Mouse (Mus musculus) C2C12 (cell line): ENCODE results near the gene Stk39. TPM values are rescaled to one million over a fixed set of nuclear protein-coding genes. Genes with fewer than 3 reads are reported as not detected.
"Not testable (repeated sequence)": the region's sequence is repeated elsewhere in the genome, so short reads cannot be mapped to it uniquely, and the experiment has no call there.

Experiments used
- H3K27me3 ChIP-seq: one replicate; pipeline ENCODE4 v1.6.1; 2011; ENCODE audit not compliant: control insufficient read depth, insufficient read depth, insufficient read length
- H3K36me3 ChIP-seq: one replicate; pipeline ENCODE4 v1.6.1; 2011; ENCODE audit not compliant: control insufficient read depth, insufficient read depth
- H3K4me3 ChIP-seq: one replicate; pipeline ENCODE4 v1.5.1; 2011; ENCODE audit warnings: mild to moderate bottlenecking, control low read depth; ENCODE audit not compliant: poor library complexity, insufficient read depth, severe bottlenecking
- H3K79me2 ChIP-seq: one replicate; pipeline ENCODE4 v1.6.1; 2011; ENCODE audit not compliant: control insufficient read depth, insufficient read depth
- H3K79me3 ChIP-seq: one replicate; pipeline ENCODE4 v1.6.1; 2011; ENCODE audit warnings: low read depth, control low read depth
- H3ac ChIP-seq: one replicate; pipeline ENCODE3; 2011; ENCODE audit warnings: low read depth; ENCODE audit not compliant: control insufficient read depth, insufficient read length
- CEBPB ChIP-seq: IDR thresholded peaks from one replicate; pipeline ENCODE4 v1.6.1; 2011; ENCODE audit warnings: low read depth, mild to moderate bottlenecking, control low read depth, moderate library complexity
- CTCF ChIP-seq: IDR thresholded peaks from one replicate; pipeline ENCODE4 v1.5.1; 2011; ENCODE audit not compliant: control insufficient read depth, insufficient read depth, insufficient read length
- FOSL1 ChIP-seq: IDR thresholded peaks from one replicate; pipeline ENCODE4 v1.8.0; 2011; ENCODE audit warnings: mild to moderate bottlenecking, low read length; ENCODE audit not compliant: poor library complexity, insufficient read depth, severe bottlenecking
- MAX ChIP-seq: IDR thresholded peaks from one replicate; pipeline ENCODE4 v1.6.1; 2011; ENCODE audit warnings: mild to moderate bottlenecking, control low read depth
- MYOD1 ChIP-seq: IDR thresholded peaks from one replicate; pipeline ENCODE4 v1.6.1; 2011; ENCODE audit warnings: low read depth; ENCODE audit not compliant: control insufficient read depth, insufficient read length
- MYOG ChIP-seq: IDR thresholded peaks from one replicate; pipeline ENCODE4 v1.6.1; 2011; ENCODE audit not compliant: control insufficient read depth, insufficient read length; ENCODE audit errors: extremely low read depth
- USF1 ChIP-seq: IDR thresholded peaks from one replicate; pipeline ENCODE4 v1.6.1; 2011; ENCODE audit warnings: low read depth, mild to moderate bottlenecking, control low read depth, moderate library complexity
- polyA plus RNA-seq: library from polyadenylated mRNA; unstranded; fragments of >200 nt; fragmentation: generic; extraction: Trizol; gene quantifications from one replicate; pipeline ENCODE4 v1.2.1, GENCODE M21; 2012; ENCODE audit warnings: missing spikeins

Stk39 gene
- polyA plus RNA-seq, 1 experiment = 11.3 TPM

GRCm38 (mm10) chr2:68243273-68243672 lies 228.8 kb downstream of the Stk39 start:
- H3K79me2 ChIP-seq = no peaks in the 10 kb centered on the region
- H3K4me3 ChIP-seq = no peak overlapping the region
- TF ChIP-seq CEBPB = no peak
- TF ChIP-seq FOSL1 = no peak
- no peak for TF ChIP-seq MYOD1
- TF ChIP-seq MAX = no peak
- no peak for TF ChIP-seq MYOG
- H3K79me3 ChIP-seq = no peaks in the 10 kb centered on the region
- H3K27me3 ChIP-seq = no peaks in the 10 kb centered on the region
- H3K36me3 ChIP-seq = no peaks in the 10 kb centered on the region
- H3ac ChIP-seq = no peak overlapping the region

DNA sequence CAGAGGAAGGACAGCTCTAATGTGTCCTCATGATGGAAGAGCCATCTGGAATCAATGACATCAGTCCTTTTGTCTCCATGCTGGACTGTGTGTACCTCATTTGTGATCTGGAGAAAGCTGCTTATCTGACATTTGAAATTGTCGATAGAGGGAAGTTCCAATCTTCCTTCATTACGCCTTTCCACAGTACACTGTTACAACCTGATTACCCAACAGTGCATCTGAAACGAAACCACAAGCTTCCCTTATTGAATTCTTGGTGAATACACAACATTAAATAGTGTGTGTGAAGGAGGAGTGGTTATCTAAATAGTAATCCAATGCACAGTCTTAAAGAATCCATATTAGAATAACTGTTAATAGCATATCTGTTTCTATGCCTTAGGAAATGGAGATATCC lies 230.0 kb downstream of the Stk39 start:
- Histone ChIP-seq H3K4me3 (no peak overlapping the region), H3K79me2 (no peaks in the 10 kb centered on the region), H3K36me3 (no peaks in the 10 kb centered on the region), H3K27me3 (no peaks in the 10 kb centered on the region), H3K79me3 (no peaks in the 10 kb centered on the region), H3ac (no peak overlapping the region)
- TF ChIP-seq MYOG = no peak
- no peak for TF ChIP-seq CTCF

GRCm38 (mm10) chr2:68241640-68242039 lies 230.4 kb downstream of the Stk39 start:
- Histone ChIP-seq H3K79me3 (no peaks in the 10 kb centered on the region), H3K4me3 (no peak overlapping the region), H3K79me2 (no peaks in the 10 kb centered on the region), H3K36me3 (no peaks in the 10 kb centered on the region), H3ac (no peak overlapping the region), H3K27me3 (no peaks in the 10 kb centered on the region)
- TF ChIP-seq CEBPB (no peak), USF1 (no peak), MAX (no peak), CTCF (no peak), MYOD1 (no peak), MYOG (no peak), FOSL1 (no peak)

GRCm38 (mm10) chr2:68239415-68239814 lies 232.7 kb downstream of the Stk39 start:
- not testable (repeated sequence) for H3ac ChIP-seq, H3K79me3 ChIP-seq, H3K27me3 ChIP-seq, H3K4me3 ChIP-seq, H3K79me2 ChIP-seq, H3K36me3 ChIP-seq

- Histone ChIP-seq H3ac (no peak overlapping the region), H3K4me3 (no peak overlapping the region), H3K79me3 (no peaks in the 10 kb centered on the region), H3K27me3 (no peaks in the 10 kb centered on the region), H3K79me2 (no peaks in the 10 kb centered on the region), H3K36me3 (no peaks in the 10 kb centered on the region)
- no peak for TF ChIP-seq MAX
- TF ChIP-seq CTCF = no peak
- no peak for TF ChIP-seq MYOG
- TF ChIP-seq FOSL1 = no peak
- TF ChIP-seq CEBPB = no peak
- no peak for TF ChIP-seq MYOD1
- no peak for TF ChIP-seq USF1
Measured at GRCm38 (mm10) chr2:68232929-68233328, 239.1 kb downstream of the Stk39 start.

DNA sequence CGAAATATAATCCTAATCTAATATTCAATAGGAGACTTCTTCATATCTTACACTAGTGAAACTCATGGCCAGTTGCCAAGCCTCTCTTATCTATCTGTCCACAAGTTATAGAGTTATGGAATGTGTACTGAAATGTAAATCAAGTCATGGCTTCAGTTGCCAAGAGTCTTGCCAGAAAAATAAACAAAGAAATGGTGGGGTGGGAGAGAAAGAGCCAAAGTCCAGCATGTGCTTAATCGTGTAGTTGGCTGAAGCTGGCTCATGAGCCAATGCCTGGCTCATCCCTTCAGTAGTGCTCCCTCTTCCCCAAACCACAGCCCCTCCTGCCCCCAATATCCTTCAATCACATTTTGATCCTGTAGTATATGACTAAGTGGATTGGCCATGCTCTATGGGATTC lies 242.2 kb downstream of the Stk39 start:
- Histone ChIP-seq H3ac (no peak overlapping the region), H3K36me3 (no peaks in the 10 kb centered on the region)
- TF ChIP-seq MYOD1 (no peak), CTCF (no peak), CEBPB (no peak), USF1 (no peak), MYOG (no peak), MAX (no peak), FOSL1 (no peak)

More for the DNA sequence above, 242.2 kb downstream of the Stk39 start:
- Histone ChIP-seq H3K27me3 (no peaks in the 10 kb centered on the region), H3K79me3 (no peaks in the 10 kb centered on the region), H3K4me3 (no peak overlapping the region), H3K79me2 (no peaks in the 10 kb centered on the region)
